Mouse (Mus musculus) gastrocnemius, adult 8-10 months (tissue): ENCODE results near the gene Agap1. TPM values are rescaled to one million over a fixed set of nuclear protein-coding genes. Genes with fewer than 3 reads are reported as not detected.

Experiments
- DNase-seq, 2 experiments: peaks; one replicate each; pipeline ENCODE4 v3.0.0; 2022; ENCODE audit warnings: low spot score in 2 of 2
- total RNA-seq, 4 experiments: library from RNA; stranded (reverse); gene quantifications; 2 replicates each; pipeline ENCODE4 v1.2.4; 2022

Gene Agap1
- total RNA-seq, 4 experiments from 2014 or later: 16.7 to 21.6 (median 20.1) TPM

DNA sequence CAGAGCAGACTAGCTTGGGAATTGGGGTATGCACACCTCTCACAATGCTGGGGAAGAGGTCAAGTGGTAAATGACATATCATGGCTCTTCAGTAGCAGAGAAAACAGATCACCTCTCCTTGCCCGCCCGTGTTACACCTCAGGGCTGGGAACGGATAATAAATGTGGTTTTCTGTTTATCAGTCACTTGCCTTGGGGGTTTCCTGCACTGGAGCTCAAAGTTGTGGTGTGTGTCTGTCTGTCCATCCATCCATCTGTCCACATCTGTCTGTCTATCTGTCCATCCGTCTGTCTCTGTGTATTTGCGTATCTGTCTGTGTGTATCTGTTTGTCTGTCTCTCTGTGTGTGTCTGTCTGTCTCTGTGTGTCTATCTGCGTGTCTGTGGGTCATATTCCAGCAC, 88.7 kb downstream of the Agap1 start:
- no peak for DNase-seq

- DNase-seq: no peak
These were observed 89.5 kb downstream of the Agap1 start for GRCm38 (mm10) chr1:89544094-89544493.

DNA sequence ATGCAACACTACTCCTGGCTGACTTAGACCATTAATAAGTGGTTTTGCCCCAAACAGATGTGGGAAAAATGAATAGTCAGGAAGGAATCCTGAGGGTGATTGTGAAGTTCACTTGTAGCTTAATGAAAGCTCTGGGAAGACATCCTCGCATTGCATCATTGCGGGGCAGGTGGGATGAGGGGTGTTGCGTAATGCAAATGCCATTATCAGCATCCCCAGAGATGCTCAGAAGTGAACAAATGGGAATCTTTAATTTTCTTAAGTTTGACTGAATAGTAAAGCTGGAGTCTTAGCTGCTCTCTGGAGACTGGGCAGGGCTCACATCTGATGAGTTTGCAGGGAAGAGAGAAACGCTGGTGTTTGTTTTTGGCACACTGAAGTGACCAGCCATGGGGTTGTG, 90.5 kb downstream of the Agap1 start:
- DNase-seq: peak; percentile 57 to 59

- DNase-seq: no peak
These were observed 93.2 kb downstream of the Agap1 start for GRCm38 (mm10) chr1:89547525-89548504.

DNA sequence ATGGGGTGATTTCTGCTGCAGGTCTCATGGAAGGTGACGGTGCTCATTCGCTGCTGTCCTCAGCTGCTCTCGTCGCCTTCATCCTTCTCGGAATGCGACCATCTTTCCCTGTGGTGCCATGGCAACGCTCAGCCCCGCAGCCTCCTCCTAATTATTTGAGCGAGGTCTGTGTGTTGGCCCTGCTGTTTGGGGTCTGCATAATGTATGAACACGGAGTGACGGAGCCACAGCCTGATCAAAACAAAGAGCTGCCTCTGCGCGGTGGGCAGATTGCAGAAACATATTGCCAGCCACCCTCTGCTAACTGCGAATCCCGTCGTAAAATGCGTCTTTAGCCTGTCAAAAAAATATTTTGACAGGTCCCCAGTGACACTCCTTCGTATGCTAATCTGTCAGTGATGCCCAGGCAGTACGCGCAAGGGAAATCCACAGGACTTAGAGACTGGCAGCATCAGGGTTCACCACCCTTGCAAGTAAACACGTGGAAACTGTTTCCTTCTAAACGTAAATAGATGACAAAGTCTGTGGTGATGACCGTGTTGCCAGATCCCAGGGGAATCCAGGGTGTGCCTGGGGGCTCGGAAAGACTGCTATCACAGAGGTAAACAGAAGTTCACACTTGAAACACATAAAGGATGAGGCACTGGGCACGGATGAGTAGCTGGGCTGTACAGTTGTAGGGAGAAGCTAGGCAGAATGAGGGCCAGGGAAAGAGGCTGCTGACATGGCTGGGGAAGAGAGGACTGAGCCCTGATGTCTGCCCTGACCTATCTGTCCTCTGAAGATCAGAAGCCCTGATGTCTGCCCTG, 95.7 kb downstream of the Agap1 start:
- no peak for DNase-seq

DNA sequence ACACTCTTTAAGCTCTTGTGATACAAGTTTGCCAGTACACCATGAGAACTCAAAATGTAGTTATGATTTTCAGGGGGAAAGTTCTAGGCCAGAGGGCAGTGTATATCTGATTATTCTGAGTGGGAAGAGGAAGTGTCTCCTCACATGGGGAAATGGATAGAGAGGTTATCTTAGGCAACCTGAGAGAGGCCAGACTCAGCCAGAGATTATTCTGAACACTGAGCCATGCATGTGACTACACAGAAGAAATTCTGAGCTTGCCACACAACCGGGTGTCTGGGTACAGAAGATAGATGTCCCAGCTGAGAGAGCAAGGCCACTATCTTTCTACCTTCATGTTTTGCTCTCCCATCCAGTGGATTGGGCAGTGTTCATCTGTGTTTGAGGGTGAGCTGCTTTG, 97.9 kb downstream of the Agap1 start:
- no peak for DNase-seq

DNA sequence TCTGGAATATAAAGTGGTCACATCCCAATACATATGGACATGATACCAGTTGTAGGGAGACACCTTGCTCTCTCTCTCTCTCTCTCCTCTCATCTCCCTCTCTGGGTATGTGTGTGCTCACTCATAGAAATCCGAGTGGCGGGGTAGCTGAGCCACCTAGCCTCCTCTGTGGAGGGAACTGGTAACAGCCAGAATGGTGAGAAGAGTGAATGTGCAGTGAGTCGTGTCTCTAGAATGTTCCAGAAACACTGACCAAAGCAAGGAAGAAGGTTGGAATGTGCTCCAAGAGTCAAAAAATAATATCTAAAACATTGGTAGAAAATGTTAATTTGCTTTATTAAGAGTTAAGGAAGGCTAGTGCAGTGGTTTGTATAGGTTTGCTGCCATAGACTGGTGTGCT, 99.2 kb downstream of the Agap1 start:
- no peak for DNase-seq

DNA sequence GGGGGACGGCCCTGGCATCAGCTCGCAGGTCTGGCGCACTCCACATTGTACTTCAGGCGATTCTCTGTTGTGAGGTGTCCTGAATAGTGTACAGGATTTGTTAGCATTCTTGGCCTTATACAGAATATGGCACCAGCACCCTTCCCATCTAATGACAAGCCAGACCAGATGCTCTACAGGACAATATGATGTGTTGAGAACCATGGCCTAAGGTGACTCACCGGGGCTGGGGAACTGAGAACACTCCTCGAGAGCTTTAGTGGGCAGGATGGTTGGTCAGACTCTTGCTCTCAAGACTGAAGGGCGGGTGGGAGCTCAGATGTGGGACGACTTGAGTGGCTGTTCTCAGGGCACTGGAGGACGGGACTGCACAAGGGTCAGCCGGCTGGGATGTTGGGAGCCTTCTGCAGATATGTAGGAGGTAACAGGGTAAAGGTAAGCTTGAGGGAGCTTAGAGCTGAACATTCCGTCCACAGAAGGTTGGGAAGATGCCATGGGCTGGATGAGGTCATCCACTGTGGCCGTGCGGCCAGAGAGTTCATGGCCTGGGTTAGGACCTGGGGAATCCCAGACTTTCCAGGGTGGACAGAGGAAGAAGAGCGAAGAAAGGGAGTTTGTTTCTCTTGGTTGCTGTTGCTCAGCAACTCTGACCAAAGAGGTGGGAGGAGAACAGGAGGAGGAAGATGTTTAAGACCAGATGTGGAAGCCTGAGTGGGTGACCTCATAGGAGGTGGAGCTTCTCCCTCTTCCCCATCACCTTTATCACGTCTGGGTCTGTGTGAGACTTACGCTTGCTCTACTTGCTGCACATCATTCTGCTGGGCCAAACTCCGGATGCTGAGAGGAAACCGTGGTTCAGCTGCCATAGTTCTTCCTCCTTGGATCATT, 100.6 kb downstream of the Agap1 start:
- peak; percentile 62 to 65 for DNase-seq

DNA sequence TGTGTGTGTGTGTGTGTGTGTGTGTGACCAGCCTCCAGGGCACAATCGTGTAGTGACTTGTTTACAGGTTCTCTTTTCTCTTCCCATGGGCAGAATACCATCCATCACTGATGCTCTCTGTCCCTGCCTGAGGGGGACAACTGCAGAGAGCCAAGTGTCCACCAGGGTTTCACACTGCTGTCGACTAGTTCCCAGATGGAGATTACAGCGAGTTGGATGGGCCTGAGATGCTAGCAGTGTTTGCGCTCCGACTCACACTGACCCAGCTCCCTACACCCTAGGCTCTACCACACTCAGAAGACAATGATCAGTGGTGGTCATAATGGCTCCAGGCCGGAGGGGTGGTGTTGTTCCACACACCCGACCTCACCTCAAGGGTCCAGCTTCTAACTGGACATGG, 101.4 kb downstream of the Agap1 start:
- no peak for DNase-seq

DNA sequence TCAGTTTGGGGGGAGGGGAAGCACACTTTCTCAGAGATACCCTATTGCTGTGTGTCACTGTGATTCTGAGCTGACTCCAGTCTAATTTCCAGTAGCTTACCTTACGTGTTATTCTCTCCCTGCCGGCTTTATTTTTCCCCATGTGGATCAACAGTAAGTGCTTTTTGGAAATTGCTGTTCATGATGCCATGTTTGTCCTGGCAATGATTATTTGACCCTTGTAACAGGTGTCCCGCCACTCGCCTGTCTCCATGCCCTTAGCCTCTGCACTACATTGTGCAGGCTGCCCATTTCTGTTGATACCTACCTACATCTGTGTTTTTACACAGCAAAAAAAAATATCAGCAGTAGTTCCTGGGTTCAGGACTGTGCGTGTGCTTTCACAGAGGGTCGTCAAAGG, 102.8 kb downstream of the Agap1 start:
- no peak for DNase-seq

DNA sequence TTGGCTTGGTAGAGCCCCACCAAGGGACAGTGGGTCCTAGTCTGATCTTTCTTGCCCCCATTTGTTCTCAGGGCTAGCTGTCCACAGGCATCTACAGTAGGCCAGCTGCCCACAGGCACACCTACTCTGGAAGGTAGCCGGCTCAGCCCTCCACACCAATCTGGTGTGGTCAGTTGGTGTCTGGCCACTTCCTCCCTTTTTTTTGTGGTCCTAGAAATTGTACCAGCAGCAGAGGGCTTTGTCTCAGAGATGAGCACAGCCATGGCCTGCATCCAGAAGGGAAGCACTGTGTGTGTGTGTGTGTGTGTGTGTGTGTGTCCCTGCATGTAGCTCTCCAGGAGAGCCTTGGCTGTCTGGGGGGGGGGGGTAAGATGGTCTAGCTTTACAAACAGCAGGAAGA, 103.5 kb downstream of the Agap1 start:
- no peak for DNase-seq

- DNase-seq: no peak
These were observed 108.8 kb downstream of the Agap1 start for GRCm38 (mm10) chr1:89563399-89563798.

DNA sequence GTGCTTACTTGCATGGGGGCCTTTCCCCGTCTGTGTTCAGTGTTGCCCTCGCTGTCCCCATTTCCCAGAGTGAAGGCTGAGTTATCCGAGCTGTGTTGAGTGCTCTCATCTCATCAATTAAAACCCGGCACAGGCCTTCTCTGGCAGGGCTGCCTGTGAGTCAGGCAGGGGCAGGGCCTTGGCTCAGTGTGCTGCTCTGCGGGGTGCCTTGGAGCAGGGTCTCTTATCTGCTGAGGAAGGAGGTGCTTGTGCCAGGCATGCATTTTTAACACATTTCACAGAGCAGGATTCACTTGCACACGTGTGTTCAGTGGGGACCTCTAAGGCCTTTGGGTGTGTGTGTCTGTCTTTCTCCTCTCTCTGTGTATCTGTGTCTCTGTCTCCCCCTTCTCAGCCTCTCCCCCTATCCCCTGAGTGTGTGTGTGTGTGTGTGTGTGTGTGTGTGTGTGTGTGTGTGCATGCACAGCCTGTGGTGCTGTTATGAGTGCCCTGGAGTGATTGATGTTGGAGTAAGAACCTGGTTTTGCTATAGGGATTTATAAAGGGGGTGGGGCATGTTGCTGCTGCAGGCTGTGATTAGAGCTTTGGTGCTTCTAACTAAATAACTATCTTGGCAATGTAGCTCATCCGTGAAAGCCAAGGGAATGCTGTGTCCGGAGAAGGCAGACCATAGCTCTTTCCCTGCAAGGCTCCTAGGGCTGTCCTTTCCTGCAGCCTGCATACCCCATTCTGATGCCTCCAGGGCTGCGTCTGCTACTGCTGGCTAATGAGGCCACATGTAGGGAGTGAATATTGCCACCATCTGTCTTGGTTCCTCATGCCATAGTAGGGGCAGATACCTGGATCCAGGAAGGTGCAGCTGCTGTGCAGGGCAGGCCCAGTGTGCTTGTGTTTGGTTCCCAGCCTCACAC, 112.2 kb downstream of the Agap1 start:
- no peak for DNase-seq

DNA sequence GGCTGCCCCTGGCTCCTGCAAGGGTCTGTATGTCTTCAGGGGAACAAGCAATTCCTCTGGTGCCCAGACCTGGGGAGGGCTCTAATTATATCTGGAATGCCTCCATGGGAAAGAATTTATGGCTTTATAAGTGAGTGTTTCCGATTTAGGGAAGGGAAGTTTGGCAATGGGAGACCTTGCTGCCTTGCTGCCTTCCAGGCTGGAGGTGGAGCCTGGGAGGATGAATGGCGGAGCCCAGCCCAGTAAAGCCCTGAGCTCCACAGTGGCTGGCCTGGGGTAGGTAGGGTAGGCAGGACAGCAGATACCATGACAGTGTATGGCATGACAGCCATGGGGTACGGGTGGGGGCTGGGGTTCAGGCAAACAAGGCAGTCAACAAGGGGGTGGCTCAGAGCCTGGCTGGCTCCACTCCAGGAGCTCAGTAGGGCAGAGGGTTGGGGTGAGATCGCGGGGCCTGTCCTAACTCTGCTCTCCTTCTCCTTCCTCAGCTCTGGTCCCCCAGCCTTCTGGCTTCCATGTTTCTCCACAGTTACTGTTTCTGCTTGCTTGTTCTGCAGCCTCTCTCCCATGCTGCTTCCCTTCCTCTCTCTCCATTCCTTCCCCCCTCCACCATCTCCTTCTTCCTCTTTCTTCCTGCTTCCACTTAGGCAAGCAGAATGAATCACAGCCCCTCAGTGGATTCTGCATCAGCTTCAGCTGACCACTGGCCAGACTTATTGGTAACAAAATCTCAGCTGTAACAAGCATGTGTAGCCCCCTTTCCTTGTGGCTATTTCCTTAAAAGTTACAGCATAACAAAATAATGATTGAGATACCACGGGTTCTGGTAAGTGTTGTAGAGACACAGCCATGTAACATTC, 114.2 kb downstream of the Agap1 start:
- no peak for DNase-seq

- peak; percentile 34 to 50 for DNase-seq
These were observed 116.1 kb downstream of the Agap1 start for GRCm38 (mm10) chr1:89570522-89571299.

DNA sequence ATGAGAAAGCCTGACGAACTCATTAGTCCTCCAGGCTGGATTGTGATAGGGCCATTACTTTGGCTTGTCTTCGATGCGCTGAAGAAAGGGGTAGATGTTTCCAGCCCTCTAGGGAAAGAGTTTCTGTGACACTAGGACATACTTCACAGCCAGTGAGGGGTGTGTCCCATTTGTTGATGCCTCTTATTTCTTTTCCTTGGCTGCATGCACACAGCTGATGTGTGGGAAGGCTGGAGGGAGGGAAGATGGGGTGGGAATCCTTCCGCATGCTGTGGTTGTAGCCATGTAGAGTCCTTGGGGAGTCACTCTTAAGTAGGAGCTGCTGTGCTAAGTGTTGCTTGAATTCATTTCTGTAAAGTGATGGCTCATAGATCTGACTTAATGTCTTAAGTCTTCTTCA, 118.9 kb downstream of the Agap1 start:
- no peak for DNase-seq

GRCm38 (mm10) chr1:89574941-89575890, 120.6 kb downstream of the Agap1 start:
- DNase-seq: no peak
